Mouse (Mus musculus): ENCODE measurements around the gene Dhfr. TPM values are rescaled to one million over a fixed set of nuclear protein-coding genes. Genes with fewer than 3 reads are reported as not detected.
A peak's percentile ranks its signal among the peaks of the same experiment; 100 is the strongest.

Dhfr gene
- polyA plus RNA-seq, 1 experiment from 2014 or later, result 17.9 TPM

DNA sequence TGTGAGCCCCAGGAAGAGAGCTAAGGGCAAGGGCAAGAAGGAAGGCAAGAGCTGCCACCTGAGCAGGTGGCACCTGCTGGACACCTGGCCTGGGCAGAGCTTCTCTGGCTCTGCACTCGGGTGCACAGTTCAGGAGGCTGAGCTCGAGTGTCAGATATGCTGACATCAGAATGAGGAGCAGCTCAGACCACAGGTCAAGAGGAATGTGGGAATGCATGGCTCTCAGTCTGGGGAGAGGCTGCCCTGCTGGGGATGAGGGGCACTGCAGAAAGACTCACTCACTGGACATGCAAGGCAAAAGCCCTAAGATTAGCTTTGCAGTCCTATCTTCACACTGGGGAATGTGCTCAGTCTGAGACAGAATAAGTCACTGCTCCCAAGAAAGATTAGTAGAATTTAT is 47.5 kb downstream of the Dhfr start:
- H3K9me3 ChIP-seq, result no peaks in the 10 kb centered on the region
- no peak for DNase-seq (ENCODE audit: low spot score)
- no peak overlapping the region for H3K4me3 ChIP-seq
- WGBS, result 71% methylated on average over 2 of the region's 2 CpGs
- no peaks in the 10 kb centered on the region for H3K4me1 ChIP-seq (replicated peaks)
- H3K27me3 ChIP-seq (ENCODE audit: insufficient read depth, poor library complexity, severe bottlenecking), result no peaks in the 10 kb centered on the region
- H3K36me3 ChIP-seq, result no peaks in the 10 kb centered on the region
- H3K27ac ChIP-seq, result no peak overlapping the region

DNA sequence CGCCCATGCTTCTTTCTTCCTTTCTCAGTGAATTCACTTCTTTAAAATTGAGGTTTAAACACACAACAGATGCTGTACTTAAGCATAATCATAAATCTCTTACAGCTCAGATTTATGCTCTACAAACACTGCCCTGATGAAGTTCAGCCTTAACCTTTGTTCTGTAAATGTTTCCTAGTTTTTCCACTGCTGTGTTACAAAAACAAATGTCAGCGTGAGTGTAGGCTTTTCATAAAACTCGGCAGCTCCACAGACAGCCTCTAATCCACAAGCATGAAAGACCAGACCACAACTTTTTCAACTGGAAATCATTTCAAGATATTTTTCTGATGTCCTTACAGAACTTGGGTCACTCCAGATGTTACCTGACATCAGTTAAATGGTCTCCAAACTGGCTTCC is 49.0 kb downstream of the Dhfr start:
- H3K9me3 ChIP-seq, result no peaks in the 10 kb centered on the region
- no peak overlapping the region for H3K27ac ChIP-seq
- H3K4me1 ChIP-seq (replicated peaks), result no peaks in the 10 kb centered on the region
- WGBS, result 84% methylated on average over 3 of the region's 3 CpGs
- no peak for DNase-seq (ENCODE audit: low spot score)
- no peaks in the 10 kb centered on the region for H3K27me3 ChIP-seq (ENCODE audit: insufficient read depth, poor library complexity, severe bottlenecking)
- no peaks in the 10 kb centered on the region for H3K36me3 ChIP-seq
- no peak overlapping the region for H3K4me3 ChIP-seq

DNA sequence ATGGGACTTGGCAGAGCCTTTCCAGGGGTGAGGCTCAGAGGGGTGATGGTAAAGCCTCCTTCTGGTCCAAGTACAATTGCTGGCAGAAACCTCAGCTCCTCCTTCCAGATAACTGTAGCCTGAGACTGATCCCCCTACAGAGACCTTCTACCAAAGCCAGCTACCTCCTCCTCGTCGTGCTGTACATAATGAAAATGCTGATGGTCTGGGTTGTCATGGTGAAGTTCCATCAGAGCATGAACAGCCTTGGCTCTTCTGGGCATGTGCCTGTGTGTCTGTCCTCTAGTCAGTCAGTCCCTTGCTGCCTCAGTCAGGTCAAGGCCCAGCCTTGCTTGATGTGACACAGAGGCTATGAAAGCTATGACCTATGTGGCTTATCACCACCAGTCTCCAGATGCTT is 56.0 kb downstream of the Dhfr start:
- WGBS, result 76% methylated on average over 2 of the region's 2 CpGs
- Histone ChIP-seq H3K27me3 (ENCODE audit: insufficient read depth, poor library complexity, severe bottlenecking) (no peaks in the 10 kb centered on the region), H3K9me3 (no peaks in the 10 kb centered on the region), H3K4me3 (no peak overlapping the region), H3K4me1 (replicated peaks) (no peaks in the 10 kb centered on the region), H3K27ac (no peak overlapping the region), H3K36me3 (no peaks in the 10 kb centered on the region)
- no peak for DNase-seq (ENCODE audit: low spot score)

DNA sequence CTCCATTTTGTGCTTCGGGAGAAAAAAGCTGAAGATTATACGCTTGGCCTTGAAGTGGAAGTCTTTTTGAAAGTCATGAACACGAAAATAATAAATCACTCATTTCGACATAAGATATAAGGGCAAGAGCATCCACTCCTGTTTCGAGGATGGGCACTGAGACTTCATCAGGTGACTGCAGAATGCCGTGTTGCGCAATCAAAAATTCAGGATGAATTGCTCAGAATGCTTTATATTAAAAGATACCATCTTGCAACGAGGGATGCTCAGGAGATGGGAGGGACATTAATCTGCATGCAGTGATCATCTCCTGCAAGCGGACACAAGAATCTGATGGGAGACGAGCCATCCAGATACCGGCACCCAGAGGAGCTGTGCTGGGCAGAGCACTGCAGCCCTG is 65.1 kb downstream of the Dhfr start:
- Histone ChIP-seq H3K9me3 (no peaks in the 10 kb centered on the region), H3K4me1 (replicated peaks) (no peaks in the 10 kb centered on the region), H3K27me3 (ENCODE audit: insufficient read depth, poor library complexity, severe bottlenecking) (peaks cover 21% of the 10 kb centered on the region), H3K4me3 (no peak overlapping the region), H3K27ac (no peak overlapping the region), H3K36me3 (no peaks in the 10 kb centered on the region)
- DNase-seq (ENCODE audit: low spot score), result no peak
- WGBS, result 89% methylated on average over 11 of the region's 11 CpGs

DNA sequence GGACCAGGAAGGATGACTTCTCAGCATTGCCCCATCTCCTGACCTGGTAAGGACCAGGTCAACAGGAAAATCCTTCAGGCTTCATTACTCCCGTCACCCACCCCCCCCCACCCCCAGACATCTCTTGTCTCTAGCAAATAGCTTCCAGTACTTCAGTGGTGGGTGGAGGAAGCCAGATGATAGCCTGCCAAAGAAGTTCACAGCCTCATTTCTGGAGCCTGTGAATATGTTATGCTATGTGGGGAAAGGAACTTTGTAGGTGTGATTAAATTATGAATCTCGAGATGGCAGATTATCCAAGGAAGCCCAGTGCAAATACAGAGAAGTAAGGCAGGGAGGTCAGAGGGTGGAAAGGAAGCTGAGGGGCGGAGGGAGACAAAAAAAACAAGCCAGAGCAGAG is 69.2 kb downstream of the Dhfr start:
- no peak for DNase-seq (ENCODE audit: low spot score)
- no peaks in the 10 kb centered on the region for H3K36me3 ChIP-seq
- 64% methylated on average over 3 of the region's 3 CpGs for WGBS
- H3K27ac ChIP-seq, result no peak overlapping the region
- H3K9me3 ChIP-seq, result no peaks in the 10 kb centered on the region
- peaks cover 62% of the 10 kb centered on the region for H3K27me3 ChIP-seq (ENCODE audit: insufficient read depth, poor library complexity, severe bottlenecking)
- H3K4me3 ChIP-seq, result no peak overlapping the region
- H3K4me1 ChIP-seq (replicated peaks), result peaks cover 16% of the 10 kb centered on the region

DNA sequence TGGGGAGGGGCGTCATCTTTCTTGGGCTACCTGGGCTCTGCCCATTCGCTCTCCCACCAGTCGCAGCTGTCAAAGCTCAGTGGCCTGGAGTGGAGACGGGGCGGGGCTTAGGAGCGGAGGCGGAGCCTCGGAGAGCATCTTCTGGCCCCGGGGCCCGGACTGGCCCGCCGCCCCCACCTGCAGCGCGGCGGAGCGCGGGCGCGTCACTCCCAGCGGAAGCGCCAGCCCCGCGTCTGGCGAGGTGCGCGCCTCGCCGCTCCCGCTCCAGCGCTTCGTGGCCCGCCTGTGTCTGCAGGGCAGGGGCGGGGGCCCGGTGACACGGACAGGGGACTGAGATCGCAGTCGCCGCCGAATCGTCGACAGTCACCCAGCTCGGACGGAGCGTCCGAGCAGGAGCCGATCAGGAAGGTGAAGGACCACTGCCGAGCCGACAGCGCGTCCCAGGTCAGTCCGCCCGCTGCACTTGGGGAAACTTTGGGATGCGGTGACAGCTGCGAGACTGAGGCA is 71.3 kb downstream of the Dhfr start, which contains the start of gene Ankrd34b:
TSS of gene Ankrd34b (plus strand) at position 139 of the 507 bp plus-strand sequence.
- Histone ChIP-seq H3K27me3 (ENCODE audit: insufficient read depth, poor library complexity, severe bottlenecking) (peaks cover 69% of the 10 kb centered on the region), H3K36me3 (no peaks in the 10 kb centered on the region)
- WGBS, result under 1% methylated on average over 54 of the region's 54 CpGs

DNA sequence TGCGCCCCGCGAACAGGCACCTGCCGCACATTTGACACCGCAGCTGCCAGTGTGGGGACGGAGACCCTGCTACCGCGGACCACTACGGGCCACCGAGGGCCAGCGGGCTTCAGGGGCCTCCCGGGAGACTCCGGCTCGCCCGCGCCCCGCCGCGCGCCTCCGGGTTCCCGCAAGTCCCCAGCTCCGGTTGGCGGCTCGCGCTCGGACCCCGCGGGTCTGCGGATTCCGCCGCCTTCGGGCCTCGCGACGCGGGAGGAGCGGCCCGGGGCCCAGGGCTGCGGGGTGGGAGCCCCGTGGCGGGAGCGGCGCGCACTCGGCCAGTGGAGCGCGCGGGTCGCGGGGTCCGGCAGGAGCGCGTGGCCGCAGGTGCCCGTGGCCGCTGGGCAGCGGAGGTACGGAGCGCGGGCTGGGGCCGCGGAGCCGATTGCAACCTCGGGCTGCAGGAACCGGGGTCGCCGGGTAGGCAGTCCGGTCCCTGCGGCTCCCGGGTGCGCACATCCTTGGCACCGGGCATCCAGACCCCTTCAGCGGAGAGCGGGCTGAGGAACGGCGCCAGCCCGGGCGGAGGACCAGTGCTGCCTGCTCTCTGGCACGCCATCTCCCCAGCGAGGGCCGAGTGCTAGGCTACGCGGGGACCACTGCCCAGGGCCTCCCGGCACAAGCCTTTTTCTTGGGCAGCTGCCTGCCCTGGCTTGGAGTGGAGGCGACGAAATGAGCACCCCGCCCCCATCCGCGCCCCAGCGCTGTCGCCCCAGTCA is 71.9 kb downstream of the Dhfr start:
- Histone ChIP-seq H3K9me3 (no peaks in the 10 kb centered on the region), H3K27ac (peak overlapping the region; percentile 64), H3K4me1 (replicated peaks) (peaks cover 16% of the 10 kb centered on the region), H3K27me3 (ENCODE audit: insufficient read depth, poor library complexity, severe bottlenecking) (peaks cover 69% of the 10 kb centered on the region), H3K4me3 (peak overlapping the region; percentile 76), H3K36me3 (no peaks in the 10 kb centered on the region)
- WGBS, result under 1% methylated on average over 92 of the region's 92 CpGs
- peak; percentile 47 for DNase-seq (ENCODE audit: low spot score)

More for the DNA sequence above, 71.3 kb downstream of the Dhfr start, which contains the start of gene Ankrd34b:
- H3K4me1 ChIP-seq (replicated peaks), result peaks cover 16% of the 10 kb centered on the region
- peak within 1 kb of the TSS; percentile 76 for H3K4me3 ChIP-seq
- DNase-seq (ENCODE audit: low spot score), result peak; percentile 65
- H3K9me3 ChIP-seq, result no peaks in the 10 kb centered on the region
- H3K27ac ChIP-seq, result peak within 1 kb of the TSS; percentile 64

DNA sequence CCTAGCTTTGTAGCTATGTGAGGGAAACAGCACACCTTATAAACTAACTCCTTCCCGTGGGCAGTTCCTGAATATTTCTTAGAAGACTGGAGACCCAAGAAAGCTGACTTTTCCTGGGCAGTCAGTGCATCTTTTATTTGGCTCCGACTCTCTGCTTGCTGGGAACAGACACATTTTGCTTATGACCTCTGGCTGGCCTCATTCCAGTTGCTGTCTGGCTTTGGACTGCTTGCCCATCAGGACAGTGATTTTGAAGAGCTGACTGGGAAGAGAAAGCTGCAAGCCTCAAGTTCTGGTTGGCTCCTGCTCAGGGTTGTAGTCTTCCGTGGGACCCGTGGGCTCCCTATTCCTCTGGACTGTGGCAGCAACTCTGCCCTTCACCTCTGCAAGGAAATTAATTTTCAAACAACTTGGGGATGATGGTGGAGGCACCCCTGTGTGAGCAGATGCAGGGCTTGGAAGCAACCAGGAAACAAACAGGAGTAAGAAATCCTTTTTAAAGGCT is 72.9 kb downstream of the Dhfr start:
- 48% methylated on average over 4 of the region's 4 CpGs for WGBS
- H3K4me1 ChIP-seq (replicated peaks), result peaks cover 16% of the 10 kb centered on the region
- H3K36me3 ChIP-seq, result no peaks in the 10 kb centered on the region
- no peak overlapping the region for H3K4me3 ChIP-seq
- no peak for DNase-seq (ENCODE audit: low spot score)
- no peak overlapping the region for H3K27ac ChIP-seq
- peaks cover 69% of the 10 kb centered on the region for H3K27me3 ChIP-seq (ENCODE audit: insufficient read depth, poor library complexity, severe bottlenecking)
- H3K9me3 ChIP-seq, result no peaks in the 10 kb centered on the region

Other genes starting within 250 kb of the Dhfr start
- not detected in 2 replicates for gene Rasgrf2, start 223.1 kb upstream of the Dhfr start, polyA plus RNA-seq (2016; fragmentation: Nextera tagmentation; extraction: Ambion mirVana)
- 0.76 and 0.93 TPM in 2 replicates for gene Gm20379, start 48.7 kb upstream of the Dhfr start, polyA plus RNA-seq (2016; fragmentation: Nextera tagmentation; extraction: Ambion mirVana)
- 24.6 and 32.2 TPM in 2 replicates for gene Msh3, start 277 bp downstream of the Dhfr start, polyA plus RNA-seq (2016; fragmentation: Nextera tagmentation; extraction: Ambion mirVana)
- 0.09 TPM in 2 replicates for gene Ankrd34b, start 71.2 kb downstream of the Dhfr start, polyA plus RNA-seq (2016; fragmentation: Nextera tagmentation; extraction: Ambion mirVana)
- gene Fam151b, start 129.3 kb downstream of the Dhfr start, polyA plus RNA-seq (2016; fragmentation: Nextera tagmentation; extraction: Ambion mirVana), result 0.13 TPM in 1 of 2 replicates, not detected in the other
- gene Zfyve16, start 176.1 kb downstream of the Dhfr start, polyA plus RNA-seq (2016; fragmentation: Nextera tagmentation; extraction: Ambion mirVana), result 6.9 and 9.5 TPM in 2 replicates
- gene Spz1, start 221.4 kb downstream of the Dhfr start, polyA plus RNA-seq (2016; fragmentation: Nextera tagmentation; extraction: Ambion mirVana), result not detected in 2 replicates

All from hindbrain, embryonic 10.5 days (tissue).